Comparison of ENCODE assay signal across 23 mouse cellular contexts in genomic region chr2:179606341-179606740, GRCm38 (mm10).
DNase-seq lines count a peak whose midpoint lies in the region; ATAC-seq and TF ChIP-seq lines count a peak whose summit lies in the region.
"Had no signal": no experiment of that assay in that cellular context is flagged by ENCODE, and none has a peak within 500 bp of the region (broad histone marks: within the 10 kb centered on the region; RNA-seq: fewer than 3 reads in every experiment).

No protein-coding gene starts in this region.

- no peaks in the 10 kb centered on the region for H3K9me3 ChIP-seq in hindbrain, embryonic 16.5 days (ENCODE audit: control insufficient read depth, low read length)
- H3K9me3 ChIP-seq in hindbrain, embryonic 14.5 days (ENCODE audit: control insufficient read depth, low read length): no peaks in the 10 kb centered on the region
- H3K9me3 ChIP-seq in midbrain, postnatal 0 days (ENCODE audit: low read length): no peaks in the 10 kb centered on the region
- no peaks in the 10 kb centered on the region for H3K9me3 ChIP-seq in midbrain, embryonic 10.5 days (replicated peaks)
- H3K9me3 ChIP-seq: embryonic facial prominence, embryonic 10.5 days; embryonic facial prominence, embryonic 12.5 days; forebrain, embryonic 13.5 days; forebrain, embryonic 15.5 days had no signal

- H3K36me3 ChIP-seq in hindbrain, embryonic 16.5 days (ENCODE audit: control insufficient read depth, insufficient read depth, low read length): no peaks in the 10 kb centered on the region
- H3K36me3 ChIP-seq in hindbrain, embryonic 14.5 days (replicated peaks; ENCODE audit: control insufficient read depth, insufficient read depth): no peaks in the 10 kb centered on the region
- no peaks in the 10 kb centered on the region for H3K36me3 ChIP-seq in midbrain, postnatal 0 days (ENCODE audit: insufficient read depth, low read length)
- no peaks in the 10 kb centered on the region for H3K36me3 ChIP-seq in midbrain, embryonic 10.5 days
- H3K36me3 ChIP-seq: embryonic facial prominence, embryonic 10.5 days; embryonic facial prominence, embryonic 12.5 days; forebrain, embryonic 15.5 days; G1E had no signal

- DNase-seq in cerebellum, postnatal 10 days: peak; percentile 68 to 70
- no peak for DNase-seq in cerebellum, adult 11 months
- DNase-seq in hindbrain, embryonic 14.5 days (ENCODE audit: low spot score): no peak
- DNase-seq in midbrain, postnatal 0 days (ENCODE audit: low spot score): no peak
- no peak for DNase-seq in midbrain, embryonic 10.5 days (ENCODE audit: low spot score)
- DNase-seq in skeletal muscle tissue, adult 2 months (ENCODE audit: low read depth, low spot score): peak; percentile 13
- DNase-seq: adrenal gland, adult 8-10 months; adrenal gland, postnatal 14 days; adrenal gland, postnatal 36 days; B cell, adult 2 months; cerebellum, adult 2 months; cerebellum, adult 9-10 months; cerebellum, postnatal 25 days; forebrain, postnatal 0 days had no signal

- ATAC-seq in hindbrain, embryonic 16.5 days: 0 out of 2 replicates have a peak, but pooled peaks have one; percentile 37
- no peak for ATAC-seq in hindbrain, embryonic 14.5 days (ENCODE audit: low FRiP score)
- ATAC-seq in midbrain, postnatal 0 days (ENCODE audit: low FRiP score): peak; percentile 10; the same call in 1 of the 2 replicates
- ATAC-seq: activated CD4-positive, CD25-positive, alpha-beta regulatory T cell, adult 4 months; CD4-positive, CD25-positive, alpha-beta regulatory T cell, adult 4 months; forebrain, embryonic 13.5 days; Patski had no signal

- no peak overlapping the region for H3K9ac ChIP-seq in hindbrain, embryonic 16.5 days (ENCODE audit: low read depth, low read length)
- H3K9ac ChIP-seq in hindbrain, embryonic 14.5 days: no peak overlapping the region
- H3K9ac ChIP-seq in midbrain, postnatal 0 days (replicated peaks; ENCODE audit: low read length, poor library complexity, severe bottlenecking): no peak overlapping the region
- H3K9ac ChIP-seq: embryonic facial prominence, embryonic 12.5 days; forebrain, embryonic 13.5 days; forebrain, embryonic 15.5 days; forebrain, postnatal 0 days had no signal

- H3K4me3 ChIP-seq in hindbrain, embryonic 16.5 days (ENCODE audit: low read length): no peak overlapping the region
- no peak overlapping the region for H3K4me3 ChIP-seq in hindbrain, embryonic 14.5 days (replicated peaks; ENCODE audit: low read length)
- H3K4me3 ChIP-seq in midbrain, postnatal 0 days (ENCODE audit: low read depth, low read length): no peak overlapping the region
- H3K4me3 ChIP-seq in midbrain, embryonic 10.5 days: no peak overlapping the region
- H3K4me3 ChIP-seq: embryonic facial prominence, embryonic 10.5 days; embryonic facial prominence, embryonic 12.5 days; forebrain, embryonic 13.5 days; forebrain, embryonic 15.5 days had no signal

- H3K4me2 ChIP-seq in hindbrain, embryonic 16.5 days (ENCODE audit: low read length): no peak overlapping the region
- no peak overlapping the region for H3K4me2 ChIP-seq in hindbrain, embryonic 14.5 days (replicated peaks)
- no peak overlapping the region for H3K4me2 ChIP-seq in midbrain, postnatal 0 days (ENCODE audit: low read depth, low read length, poor library complexity, severe bottlenecking)
- H3K4me2 ChIP-seq: embryonic facial prominence, embryonic 12.5 days; forebrain, embryonic 13.5 days; forebrain, embryonic 15.5 days had no signal

- no peak overlapping the region for H3K27ac ChIP-seq in hindbrain, embryonic 16.5 days (ENCODE audit: low read depth, low read length)
- H3K27ac ChIP-seq in hindbrain, embryonic 14.5 days: no peak overlapping the region
- H3K27ac ChIP-seq in midbrain, postnatal 0 days (ENCODE audit: low read depth, low read length): no peak overlapping the region
- no peak overlapping the region for H3K27ac ChIP-seq in midbrain, embryonic 10.5 days (replicated peaks)
- H3K27ac ChIP-seq: embryonic facial prominence, embryonic 10.5 days; embryonic facial prominence, embryonic 12.5 days; forebrain, embryonic 13.5 days had no signal

- 75% methylated on average over 2 of the region's 2 CpGs for WGBS in hindbrain, embryonic 16.5 days
- WGBS in hindbrain, embryonic 14.5 days: 85% methylated on average over 2 of the region's 2 CpGs
- 98% methylated on average over 2 of the region's 2 CpGs for WGBS in midbrain, postnatal 0 days
- WGBS in midbrain, embryonic 10.5 days: 81% methylated on average over 2 of the region's 2 CpGs

- no peak for TF ChIP-seq CTCF in midbrain, postnatal 0 days (IDR thresholded peaks at IDR 0.05)

- H3K4me1 ChIP-seq in hindbrain, embryonic 16.5 days (ENCODE audit: control insufficient read depth, insufficient read depth, low read depth, low read length): no peaks in the 10 kb centered on the region; the same call in 1 of the 2 replicates
- H3K4me1 ChIP-seq in hindbrain, embryonic 14.5 days (replicated peaks; ENCODE audit: control insufficient read depth, insufficient read depth, low read length): no peaks in the 10 kb centered on the region
- 0 out of 2 replicates have a peak, but pooled peaks cover under 1% of the 10 kb centered on the region for H3K4me1 ChIP-seq in midbrain, postnatal 0 days (ENCODE audit: insufficient read depth, low read length)
- peaks cover 10% of the 10 kb centered on the region for H3K4me1 ChIP-seq in midbrain, embryonic 10.5 days
- H3K4me1 ChIP-seq: embryonic facial prominence, embryonic 12.5 days had no signal

- H3K27me3 ChIP-seq in hindbrain, embryonic 16.5 days (replicated peaks; ENCODE audit: control insufficient read depth, insufficient read depth, low read length): no peaks in the 10 kb centered on the region
- H3K27me3 ChIP-seq in hindbrain, embryonic 14.5 days (ENCODE audit: control insufficient read depth, insufficient read depth, low read length): no peaks in the 10 kb centered on the region
- H3K27me3 ChIP-seq in midbrain, postnatal 0 days (ENCODE audit: insufficient read depth, low read length): no peaks in the 10 kb centered on the region
- no peaks in the 10 kb centered on the region for H3K27me3 ChIP-seq in midbrain, embryonic 10.5 days (ENCODE audit: low read depth, poor library complexity, severe bottlenecking)
- H3K27me3 ChIP-seq: embryonic facial prominence, embryonic 12.5 days; forebrain, embryonic 13.5 days; forebrain, embryonic 15.5 days had no signal

Comparison
In these comparisons a context has a peak if more than half of its experiments do, and no peak if none do; other contexts are left out.
1. DNase-seq: peak in cerebellum, postnatal 10 days (2 of 2) and skeletal muscle tissue, adult 2 months (single experiment); none in cerebellum, adult 11 months (single experiment), hindbrain, embryonic 14.5 days (single experiment), midbrain, postnatal 0 days (single experiment) and midbrain, embryonic 10.5 days (single experiment).